Mouse (Mus musculus): ENCODE measurements around the gene Jagn1. TPM values are rescaled to one million over a fixed set of nuclear protein-coding genes. Genes with fewer than 3 reads are reported as not detected.

Gene Jagn1
- polyA plus RNA-seq, 1 experiment from 2014 or later, result 111 TPM

DNA sequence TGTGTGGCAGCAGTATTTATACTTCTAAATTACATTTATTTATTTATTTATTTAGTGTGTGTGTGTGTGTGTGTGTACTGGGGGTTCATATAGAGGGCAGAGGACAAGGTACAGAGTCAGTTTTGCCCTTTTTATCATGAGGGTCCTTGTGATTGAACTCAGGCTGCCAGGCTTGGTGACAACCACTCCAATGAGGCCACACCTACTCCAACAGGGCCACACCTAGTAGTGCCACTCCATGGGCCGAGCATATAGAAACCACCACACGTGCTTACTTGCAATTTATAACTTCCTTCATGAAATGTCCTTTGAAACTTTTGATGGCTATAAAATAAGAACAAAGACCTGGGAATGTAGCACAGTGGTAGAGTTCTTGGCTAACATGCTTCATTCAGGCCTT lies 30.9 kb downstream of the Jagn1 start:
- Histone ChIP-seq H3K9me3 (replicated peaks; ENCODE audit: low read length) (no peaks in the 10 kb centered on the region), H3K4me3 (replicated peaks; ENCODE audit: low read depth, low read length) (no peak overlapping the region), H3K4me2 (ENCODE audit: low read length) (no peak overlapping the region), H3K4me1 (replicated peaks; ENCODE audit: insufficient read depth, low read length) (peaks cover 26% of the 10 kb centered on the region; the same call in 1 of the 2 replicates), H3K36me3 (ENCODE audit: insufficient read depth, low read length) (no peaks in the 10 kb centered on the region), H3K27ac (no peak overlapping the region), H3K27me3 (ENCODE audit: insufficient read depth, low read length) (no peaks in the 10 kb centered on the region), H3K9ac (ENCODE audit: low read depth, low read length) (no peak overlapping the region)
- DNase-seq (ENCODE audit: low spot score), result no peak
- ATAC-seq (replicated peaks; ENCODE audit: low FRiP score, low read depth), result no peak
- no peak for TF ChIP-seq CTCF (IDR thresholded peaks at IDR 0.05; ENCODE audit: low read depth)
- WGBS, result 56% methylated on average over 2 of the region's 2 CpGs

DNA sequence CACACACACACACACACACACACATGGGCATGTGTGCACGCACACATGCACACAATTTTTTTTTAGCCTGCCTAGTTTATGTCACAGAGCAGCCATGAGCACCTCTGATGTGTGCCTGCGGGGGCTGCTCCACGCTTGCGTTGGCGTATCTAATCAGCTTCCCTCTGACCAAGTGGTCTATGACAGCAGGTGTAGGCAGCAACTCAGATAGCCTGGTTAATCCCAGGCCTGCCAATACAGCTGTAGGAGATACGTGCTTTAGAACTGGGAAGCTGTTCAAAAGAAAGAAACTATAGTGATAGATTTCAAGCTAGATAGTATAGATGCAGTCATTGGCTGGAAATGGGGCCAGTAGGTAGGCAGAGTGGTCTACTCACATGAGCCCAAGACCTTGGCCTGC lies 31.3 kb downstream of the Jagn1 start:
- no peak overlapping the region for H3K9ac ChIP-seq (ENCODE audit: low read depth, low read length)
- WGBS, result 92% methylated on average over 6 of the region's 6 CpGs
- TF ChIP-seq CTCF (IDR thresholded peaks at IDR 0.05; ENCODE audit: low read depth), result no peak
- no peaks in the 10 kb centered on the region for H3K36me3 ChIP-seq (ENCODE audit: insufficient read depth, low read length)
- no peaks in the 10 kb centered on the region for H3K9me3 ChIP-seq (replicated peaks; ENCODE audit: low read length)
- no peak overlapping the region for H3K4me2 ChIP-seq (ENCODE audit: low read length)
- DNase-seq (ENCODE audit: low spot score), result no peak
- no peak overlapping the region for H3K27ac ChIP-seq
- ATAC-seq (replicated peaks; ENCODE audit: low FRiP score, low read depth), result no peak
- H3K27me3 ChIP-seq (ENCODE audit: insufficient read depth, low read length), result no peaks in the 10 kb centered on the region
- H3K4me1 ChIP-seq (replicated peaks; ENCODE audit: insufficient read depth, low read length), result peaks cover 25% of the 10 kb centered on the region; the same call in 1 of the 2 replicates
- H3K4me3 ChIP-seq (replicated peaks; ENCODE audit: low read depth, low read length), result no peak overlapping the region

GRCm38 (mm10) chr6:113477353-113477752 lies 35.0 kb downstream of the Jagn1 start:
- Histone ChIP-seq H3K4me1 (replicated peaks; ENCODE audit: insufficient read depth, low read length) (peaks cover 9% of the 10 kb centered on the region; the same call in 1 of the 2 replicates), H3K27me3 (ENCODE audit: insufficient read depth, low read length) (no peaks in the 10 kb centered on the region), H3K36me3 (ENCODE audit: insufficient read depth, low read length) (no peaks in the 10 kb centered on the region), H3K4me2 (ENCODE audit: low read length) (no peak overlapping the region), H3K9me3 (replicated peaks; ENCODE audit: low read length) (no peaks in the 10 kb centered on the region), H3K4me3 (replicated peaks; ENCODE audit: low read depth, low read length) (no peak overlapping the region), H3K9ac (ENCODE audit: low read depth, low read length) (no peak overlapping the region), H3K27ac (no peak overlapping the region)
- no peak for ATAC-seq (replicated peaks; ENCODE audit: low FRiP score, low read depth)
- 30% methylated on average over 7 of the region's 7 CpGs for WGBS
- TF ChIP-seq CTCF (IDR thresholded peaks at IDR 0.05; ENCODE audit: low read depth), result no peak
- no peak for DNase-seq (ENCODE audit: low spot score)

- H3K9me3 ChIP-seq (replicated peaks; ENCODE audit: low read length), result no peaks in the 10 kb centered on the region
- H3K36me3 ChIP-seq (ENCODE audit: insufficient read depth, low read length), result no peaks in the 10 kb centered on the region
- 74% methylated on average over 10 of the region's 10 CpGs for WGBS
- H3K9ac ChIP-seq (ENCODE audit: low read depth, low read length), result no peak overlapping the region
- H3K27me3 ChIP-seq (ENCODE audit: insufficient read depth, low read length), result no peaks in the 10 kb centered on the region
- ATAC-seq (replicated peaks; ENCODE audit: low FRiP score, low read depth) (no peak), DNase-seq (ENCODE audit: low spot score) (no peak)
- no peak overlapping the region for H3K27ac ChIP-seq
- TF ChIP-seq CTCF (IDR thresholded peaks at IDR 0.05; ENCODE audit: low read depth), result no peak
- H3K4me1 ChIP-seq (replicated peaks; ENCODE audit: insufficient read depth, low read length), result peaks cover 8% of the 10 kb centered on the region
- H3K4me2 ChIP-seq (ENCODE audit: low read length), result no peak overlapping the region
- H3K4me3 ChIP-seq (replicated peaks; ENCODE audit: low read depth, low read length), result no peak overlapping the region
Measured at GRCm38 (mm10) chr6:113478906-113479305, 36.5 kb downstream of the Jagn1 start.

DNA sequence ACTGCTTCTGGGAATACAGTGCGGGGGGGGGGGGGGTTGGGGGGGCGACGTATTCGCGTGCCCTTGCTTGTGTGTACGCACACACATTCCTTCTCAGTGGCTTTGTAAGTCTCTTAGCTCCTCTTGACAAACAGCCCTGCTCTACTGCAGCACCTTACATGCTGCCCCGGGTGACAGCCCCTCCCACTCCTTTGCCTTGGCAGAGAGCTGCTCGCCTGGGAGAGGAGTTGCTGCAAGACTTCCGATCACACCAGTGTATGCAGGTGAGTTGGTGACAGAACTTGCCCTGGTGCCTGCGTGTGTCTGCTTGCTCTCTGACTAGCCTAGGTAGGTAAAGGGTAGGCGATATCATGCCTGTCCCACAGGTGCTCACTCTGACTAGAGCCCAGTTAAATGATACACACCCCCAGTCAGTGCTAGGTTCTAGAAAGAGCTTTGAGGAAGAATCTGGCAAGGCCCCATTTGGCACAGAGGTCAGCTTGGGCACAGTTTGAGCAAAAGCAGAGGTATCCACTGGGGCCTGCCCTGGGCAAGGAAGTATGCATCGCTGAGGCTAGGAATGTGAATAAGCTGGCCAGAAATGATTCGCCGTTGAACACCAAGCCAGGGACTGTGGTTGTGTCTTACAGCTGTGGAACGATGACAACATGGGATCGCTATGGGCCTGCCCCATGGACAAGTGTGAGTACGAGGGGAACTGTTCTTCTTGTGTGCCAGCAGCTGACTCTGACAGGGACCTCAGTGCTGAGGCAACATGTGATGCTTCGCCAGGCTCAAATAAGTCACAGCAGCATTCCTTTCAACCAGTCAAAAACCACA lies 38.4 kb downstream of the Jagn1 start:
- Histone ChIP-seq H3K36me3 (ENCODE audit: insufficient read depth, low read length) (no peaks in the 10 kb centered on the region), H3K9ac (ENCODE audit: low read depth, low read length) (no peak overlapping the region), H3K9me3 (replicated peaks; ENCODE audit: low read length) (no peaks in the 10 kb centered on the region), H3K27me3 (ENCODE audit: insufficient read depth, low read length) (no peaks in the 10 kb centered on the region), H3K4me2 (ENCODE audit: low read length) (no peak overlapping the region), H3K4me3 (replicated peaks; ENCODE audit: low read depth, low read length) (no peak overlapping the region), H3K27ac (no peak overlapping the region), H3K4me1 (replicated peaks; ENCODE audit: insufficient read depth, low read length) (peaks cover 11% of the 10 kb centered on the region)
- DNase-seq (ENCODE audit: low spot score), result peak; percentile 3
- ATAC-seq (replicated peaks; ENCODE audit: low FRiP score, low read depth), result no peak
- 57% methylated on average over 18 of the region's 18 CpGs for WGBS
- no peak for TF ChIP-seq CTCF (IDR thresholded peaks at IDR 0.05; ENCODE audit: low read depth)

GRCm38 (mm10) chr6:113482477-113483099 lies 40.2 kb downstream of the Jagn1 start:
- peak; percentile 44 for ATAC-seq (replicated peaks; ENCODE audit: low FRiP score, low read depth)
- 2% methylated on average over 65 of the region's 65 CpGs for WGBS

More at GRCm38 (mm10) chr6:113482477-113483099, 40.2 kb downstream of the Jagn1 start:
- no peak for DNase-seq (ENCODE audit: low spot score)
- Histone ChIP-seq H3K4me3 (replicated peaks; ENCODE audit: low read depth, low read length) (peak overlapping the region; percentile 47), H3K4me2 (ENCODE audit: low read length) (peak overlapping the region; percentile 72), H3K9me3 (replicated peaks; ENCODE audit: low read length) (no peaks in the 10 kb centered on the region), H3K27me3 (ENCODE audit: insufficient read depth, low read length) (no peaks in the 10 kb centered on the region), H3K9ac (ENCODE audit: low read depth, low read length) (peak overlapping the region; percentile 43), H3K27ac (peak overlapping the region; percentile 55), H3K36me3 (ENCODE audit: insufficient read depth, low read length) (no peaks in the 10 kb centered on the region), H3K4me1 (replicated peaks; ENCODE audit: insufficient read depth, low read length) (peaks cover 11% of the 10 kb centered on the region)
- TF ChIP-seq CTCF (IDR thresholded peaks at IDR 0.05; ENCODE audit: low read depth), result no peak

Data from kidney, postnatal 0 days (tissue).